Comparison of ENCODE assay signal across 20 mouse cellular contexts in the genomic region with DNA sequence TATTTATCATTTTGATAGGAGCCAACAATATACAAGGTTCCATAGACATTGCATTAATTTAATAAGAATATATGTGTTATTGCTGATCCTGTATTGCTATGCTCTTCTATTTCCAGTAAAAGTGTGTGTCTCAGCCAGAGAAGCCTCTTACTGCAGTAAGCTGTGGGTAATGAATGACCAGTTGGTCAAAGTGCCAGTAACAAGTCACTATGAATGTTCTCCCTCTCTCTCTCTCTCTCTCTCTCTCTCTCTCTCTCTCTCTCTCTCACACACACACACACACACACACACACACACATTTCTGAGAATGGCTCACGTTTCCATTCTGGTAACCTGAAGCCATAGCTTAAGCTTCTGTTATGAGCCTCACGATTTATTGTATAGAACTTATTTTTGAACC. TPM values are rescaled to one million over a fixed set of nuclear protein-coding genes. Genes with fewer than 3 reads are reported as not detected.
"Had no signal": no experiment of that assay in that cellular context is flagged by ENCODE, and none has a peak within 500 bp of the region (broad histone marks: within the 10 kb centered on the region; RNA-seq: fewer than 3 reads in every experiment).

No protein-coding gene starts in this region.

- DNase-seq: liver, postnatal 0 days; thymus, adult 2 months; thymus, postnatal 14 days; thymus, postnatal 4 days had no signal

- H3K9me3 ChIP-seq: limb, embryonic 12.5 days; limb, embryonic 15.5 days; megakaryocyte, embryonic 14.5 days; midbrain, embryonic 10.5 days; midbrain, embryonic 13.5 days had no signal

- ATAC-seq: liver, postnatal 0 days had no signal

- H3K4me3 ChIP-seq: limb, embryonic 15.5 days; megakaryocyte, embryonic 14.5 days; myocyte had no signal

- H3K27me3 ChIP-seq: limb, embryonic 12.5 days; limb, embryonic 15.5 days; midbrain, embryonic 13.5 days had no signal

- H3K9ac ChIP-seq: limb, embryonic 12.5 days; limb, embryonic 15.5 days; liver, embryonic 14.5 days; liver, postnatal 0 days; lung, embryonic 14.5 days had no signal

- H3K36me3 ChIP-seq: limb, embryonic 12.5 days; limb, embryonic 15.5 days; midbrain, embryonic 10.5 days; midbrain, embryonic 13.5 days had no signal

- H3K27ac ChIP-seq: limb, embryonic 12.5 days; limb, embryonic 15.5 days; liver, embryonic 14.5 days; midbrain, embryonic 13.5 days; stomach, postnatal 0 days had no signal

RNA-seq across cellular contexts. Expression of gene Tpte, which starts 19.1 kb away (rescaled TPM):
- polyA plus RNA-seq: hindbrain, embryonic 16.5 days; limb, embryonic 12.5 days; limb, embryonic 15.5 days; liver, embryonic 11.5 days; liver, embryonic 14.5 days; liver, postnatal 0 days; lung, embryonic 14.5 days; lung, postnatal 0 days; midbrain, embryonic 10.5 days; midbrain, embryonic 13.5 days; midbrain, embryonic 16.5 days; myocyte; neural tube, embryonic 11.5 days; small intestine, adult 2 months; stomach, embryonic 14.5 days; stomach, postnatal 0 days; thymus, adult 2 months had no signal
